Mouse (Mus musculus) kidney, postnatal 0 days (tissue): ENCODE measurements around the gene Atmin. TPM values are rescaled to one million over a fixed set of nuclear protein-coding genes. Genes with fewer than 3 reads are reported as not detected.
A peak's percentile ranks its signal among the peaks of the same experiment; 100 is the strongest.

Experiments
- ATAC-seq: fragments of 200-750 bp; cut with Nextera tagmentation; replicated peaks from 2 replicates; pipeline ENCODE4 v1.8.0; 2017; ENCODE audit warnings: low read depth, moderate number of reproducible peaks, moderate TSS enrichment, moderate library complexity; ENCODE audit not compliant: low FRiP score
- DNase-seq: peaks from one replicate; pipeline ENCODE4 v3.0.0-alpha.2; 2016; ENCODE audit warnings: low spot score
- H3K27ac ChIP-seq: fragments of 300-500 bp; sonication (generic); 2 replicates; pipeline ENCODE4 v1.5.1; 2014; ENCODE audit warnings: mild to moderate bottlenecking
- H3K27me3 ChIP-seq: fragments of 300-500 bp; sonication (generic); 2 replicates; pipeline ENCODE4 v1.6.1; 2014; ENCODE audit warnings: low read length, mixed read lengths; ENCODE audit not compliant: insufficient read depth
- H3K36me3 ChIP-seq: fragments of 300-500 bp; sonication (generic); 2 replicates; pipeline ENCODE4 v1.6.1; 2014; ENCODE audit warnings: low read length, mixed read lengths; ENCODE audit not compliant: insufficient read depth
- H3K4me1 ChIP-seq: fragments of 300-500 bp; sonication (generic); replicated peaks from 2 replicates; pipeline ENCODE4 v1.6.1; 2014; ENCODE audit warnings: antibody characterized with exemption, low read length, mixed read lengths; ENCODE audit not compliant: insufficient read depth
- H3K4me2 ChIP-seq: fragments of 300-500 bp; sonication (generic); 2 replicates; pipeline ENCODE4 v1.6.1; 2014; ENCODE audit warnings: mild to moderate bottlenecking, low read length, moderate library complexity, mixed read lengths
- H3K4me3 ChIP-seq: fragments of 300-500 bp; sonication (generic); replicated peaks from 2 replicates; pipeline ENCODE4 v1.5.1; 2014; ENCODE audit warnings: low read depth, low read length
- H3K9ac ChIP-seq: fragments of 300-500 bp; sonication (generic); 2 replicates; pipeline ENCODE4 v1.6.1; 2014; ENCODE audit warnings: low read depth, low read length
- H3K9me3 ChIP-seq: fragments of 300-500 bp; sonication (generic); replicated peaks from 2 replicates; pipeline ENCODE4 v1.6.1; 2016; ENCODE audit warnings: low read length, inconsistent platforms, mixed read lengths
- CTCF ChIP-seq: IDR thresholded peaks from 2 replicates; pipeline ENCODE4 v1.5.1; 2016; ENCODE audit warnings: antibody characterized with exemption, low read depth, mild to moderate bottlenecking, moderate library complexity
- WGBS: fragments of 180-500 bp; shearing (Covaris S2); extraction: QIAGEN DNeasy Blood & Tissue Kit; methylation state at CpG from one replicate; pipeline ENCODE4 v1.1.7; 2014; 5-methylcytosine and 5-hydroxymethylcytosine counted together
- polyA plus RNA-seq: library from polyadenylated mRNA; unstranded; fragments of >200 nt; fragmentation: Nextera tagmentation; extraction: Ambion mirVana; gene quantifications from 2 replicates; pipeline ENCODE4 v1.2.1, GENCODE M21; 2015

Atmin gene
- polyA plus RNA-seq, 1 experiment from 2014 or later = 10.3 TPM

GRCm38 (mm10) chr8:116954415-116954814 lies 11.2 kb downstream of the Atmin start:
- Histone ChIP-seq H3K27me3 (no peaks in the 10 kb centered on the region), H3K4me3 (no peak overlapping the region), H3K36me3 (peaks cover 34% of the 10 kb centered on the region; the same call in 1 of the 2 replicates), H3K4me1 (no peaks in the 10 kb centered on the region), H3K9me3 (no peaks in the 10 kb centered on the region), H3K27ac (no peak overlapping the region), H3K4me2 (no peak overlapping the region), H3K9ac (no peak overlapping the region)
- DNase-seq = no peak
- ATAC-seq = no peak
- no peak for TF ChIP-seq CTCF
- 91% methylated on average over 9 of the region's 9 CpGs for WGBS

- Histone ChIP-seq H3K36me3 (no peaks in the 10 kb centered on the region), H3K9me3 (no peaks in the 10 kb centered on the region), H3K4me2 (no peak overlapping the region), H3K4me1 (no peaks in the 10 kb centered on the region), H3K9ac (no peak overlapping the region), H3K27ac (no peak overlapping the region), H3K27me3 (no peaks in the 10 kb centered on the region), H3K4me3 (no peak overlapping the region)
- DNase-seq = no peak
- 77% methylated on average over 6 of the region's 6 CpGs for WGBS
- ATAC-seq = no peak
- TF ChIP-seq CTCF = no peak
Measured at GRCm38 (mm10) chr8:116969531-116969930, 26.3 kb downstream of the Atmin start.

GRCm38 (mm10) chr8:116975066-116975465 lies 31.9 kb downstream of the Atmin start:
- DNase-seq = no peak
- Histone ChIP-seq H3K9me3 (no peaks in the 10 kb centered on the region), H3K27me3 (no peaks in the 10 kb centered on the region), H3K4me1 (0 out of 2 replicates have a peak, but pooled peaks cover 3% of the 10 kb centered on the region), H3K9ac (no peak overlapping the region), H3K27ac (no peak overlapping the region), H3K4me2 (peak overlapping the region; percentile 34), H3K4me3 (no peak overlapping the region), H3K36me3 (no peaks in the 10 kb centered on the region)
- WGBS = 38% methylated on average over 5 of the region's 5 CpGs
- TF ChIP-seq CTCF = no peak
- no peak for ATAC-seq

- Histone ChIP-seq H3K9me3 (no peaks in the 10 kb centered on the region), H3K4me2 (peak overlapping the region; percentile 34), H3K9ac (no peak overlapping the region), H3K27me3 (no peaks in the 10 kb centered on the region), H3K4me3 (no peak overlapping the region; the same call in 1 of the 2 replicates), H3K27ac (no peak overlapping the region), H3K36me3 (no peaks in the 10 kb centered on the region), H3K4me1 (0 out of 2 replicates have a peak, but pooled peaks cover 3% of the 10 kb centered on the region)
- DNase-seq (peak; percentile 11), ATAC-seq (no peak)
- TF ChIP-seq CTCF = no peak
- WGBS = 45% methylated on average over 5 of the region's 5 CpGs
Measured at GRCm38 (mm10) chr8:116975606-116976005, 32.4 kb downstream of the Atmin start.

- Histone ChIP-seq H3K4me2 (peak overlapping the region; percentile 62), H3K9me3 (no peaks in the 10 kb centered on the region), H3K9ac (peak overlapping the region; percentile 43), H3K4me1 (0 out of 2 replicates have a peak, but pooled peaks cover 3% of the 10 kb centered on the region), H3K27me3 (no peaks in the 10 kb centered on the region), H3K27ac (no peak overlapping the region), H3K36me3 (no peaks in the 10 kb centered on the region), H3K4me3 (peak overlapping the region; percentile 61)
- no peak for ATAC-seq
- WGBS = 30% methylated on average over 8 of the region's 8 CpGs
- no peak for DNase-seq
- no peak for TF ChIP-seq CTCF
Measured at GRCm38 (mm10) chr8:116978052-116978451, 34.9 kb downstream of the Atmin start.

GRCm38 (mm10) chr8:116978631-116979256 lies 35.6 kb downstream of the Atmin start, which contains the start of gene 1700030J22Rik:
Gene 1700030J22Rik (minus strand): TSS chr8:116978959.
- under 1% methylated on average over 46 of the region's 46 CpGs for WGBS

More at GRCm38 (mm10) chr8:116978631-116979256, 35.6 kb downstream of the Atmin start, which contains the start of gene 1700030J22Rik:
- Histone ChIP-seq H3K27ac (0 out of 2 replicates have a peak within 1 kb of the TSS, but pooled peaks have one; percentile 11), H3K27me3 (no peaks in the 10 kb centered on the region), H3K4me3 (peak within 1 kb of the TSS; percentile 61), H3K9ac (peak within 1 kb of the TSS; percentile 43), H3K4me1 (0 out of 2 replicates have a peak, but pooled peaks cover 3% of the 10 kb centered on the region), H3K36me3 (no peaks in the 10 kb centered on the region), H3K9me3 (no peaks in the 10 kb centered on the region), H3K4me2 (peak within 1 kb of the TSS; percentile 62)
- DNase-seq = peak; percentile 99
- TF ChIP-seq CTCF = peak; percentile 42; the same call in 1 of the 2 replicates
- ATAC-seq = peak; percentile 98
